Mouse (Mus musculus): ENCODE data around the gene Efl1. TPM values are rescaled to one million over a fixed set of nuclear protein-coding genes. Genes with fewer than 3 reads are reported as not detected.

Gene Efl1
- 18.9 and 20.8 TPM in 2 replicates for polyA plus RNA-seq (2014; fragmentation: Nextera tagmentation; extraction: Ambion mirVana)

GRCm38 (mm10) chr7:82648353-82649080 is at the start of gene Efl1, which contains the start of gene Saxo2:
Gene Efl1 (plus strand): TSS chr7:82648614.
Gene Saxo2 (minus strand): TSS chr7:82648528.
- no peaks in the 10 kb centered on the region for H3K9me3 ChIP-seq (ENCODE audit: control insufficient read depth, low read length)
- DNase-seq (ENCODE audit: low spot score, missing footprints) (peak; percentile 99), ATAC-seq (ENCODE audit: low FRiP score) (peak; percentile 99)
- no peak within 1 kb of the TSS for H3K27ac ChIP-seq (ENCODE audit: low read depth, low read length)
- H3K4me1 ChIP-seq (ENCODE audit: control insufficient read depth, insufficient read depth, low read length): peaks cover 5% of the 10 kb centered on the region; the same call in 1 of the 2 replicates
- H3K9ac ChIP-seq (ENCODE audit: low read length): peak within 1 kb of the TSS; percentile 76
- H3K36me3 ChIP-seq (ENCODE audit: control insufficient read depth, insufficient read depth, low read length): no peaks in the 10 kb centered on the region
- H3K4me3 ChIP-seq (ENCODE audit: low read depth, low read length): peak within 1 kb of the TSS; percentile 81
- H3K4me2 ChIP-seq: peak within 1 kb of the TSS; percentile 62
- H3K27me3 ChIP-seq (ENCODE audit: control insufficient read depth, insufficient read depth, low read length): no peaks in the 10 kb centered on the region
- WGBS: under 1% methylated on average over 46 of the region's 46 CpGs

- 84% methylated on average over 4 of the region's 4 CpGs for WGBS
- no peak overlapping the region for H3K27ac ChIP-seq (ENCODE audit: low read depth, low read length)
- no peaks in the 10 kb centered on the region for H3K4me1 ChIP-seq (ENCODE audit: control insufficient read depth, insufficient read depth, low read length)
- no peaks in the 10 kb centered on the region for H3K36me3 ChIP-seq (ENCODE audit: control insufficient read depth, insufficient read depth, low read length)
- no peak overlapping the region for H3K9ac ChIP-seq (ENCODE audit: low read length)
- DNase-seq (ENCODE audit: low spot score, missing footprints) (no peak), ATAC-seq (ENCODE audit: low FRiP score) (no peak)
- no peaks in the 10 kb centered on the region for H3K27me3 ChIP-seq (ENCODE audit: control insufficient read depth, insufficient read depth, low read length)
- no peak overlapping the region for H3K4me2 ChIP-seq
- no peak overlapping the region for H3K4me3 ChIP-seq (ENCODE audit: low read depth, low read length)
- H3K9me3 ChIP-seq (ENCODE audit: control insufficient read depth, low read length): no peaks in the 10 kb centered on the region
Measured at GRCm38 (mm10) chr7:82602008-82602407, 46.4 kb upstream of the Efl1 start.

- no peak for DNase-seq (ENCODE audit: low spot score, missing footprints)
- WGBS: 86% methylated on average over 6 of the region's 6 CpGs
- Histone ChIP-seq H3K4me3 (ENCODE audit: low read depth, low read length) (no peak overlapping the region), H3K9me3 (ENCODE audit: control insufficient read depth, low read length) (no peaks in the 10 kb centered on the region), H3K36me3 (ENCODE audit: control insufficient read depth, insufficient read depth, low read length) (no peaks in the 10 kb centered on the region), H3K9ac (ENCODE audit: low read length) (no peak overlapping the region), H3K27ac (ENCODE audit: low read depth, low read length) (no peak overlapping the region), H3K27me3 (ENCODE audit: control insufficient read depth, insufficient read depth, low read length) (no peaks in the 10 kb centered on the region), H3K4me1 (ENCODE audit: control insufficient read depth, insufficient read depth, low read length) (no peaks in the 10 kb centered on the region), H3K4me2 (no peak overlapping the region)
- no peak for ATAC-seq (ENCODE audit: low FRiP score)
Measured at GRCm38 (mm10) chr7:82605425-82605824, 43.0 kb upstream of the Efl1 start.

- 65% methylated on average over 3 of the region's 3 CpGs for WGBS
- Histone ChIP-seq H3K9ac (ENCODE audit: low read length) (no peak overlapping the region), H3K4me3 (ENCODE audit: low read depth, low read length) (no peak overlapping the region), H3K4me2 (no peak overlapping the region), H3K4me1 (ENCODE audit: control insufficient read depth, insufficient read depth, low read length) (no peaks in the 10 kb centered on the region), H3K36me3 (ENCODE audit: control insufficient read depth, insufficient read depth, low read length) (no peaks in the 10 kb centered on the region), H3K9me3 (ENCODE audit: control insufficient read depth, low read length) (no peaks in the 10 kb centered on the region), H3K27ac (ENCODE audit: low read depth, low read length) (no peak overlapping the region), H3K27me3 (ENCODE audit: control insufficient read depth, insufficient read depth, low read length) (no peaks in the 10 kb centered on the region)
- no peak for DNase-seq (ENCODE audit: low spot score, missing footprints)
- ATAC-seq (ENCODE audit: low FRiP score): no peak
Measured at GRCm38 (mm10) chr7:82609629-82610028, 38.8 kb upstream of the Efl1 start.

GRCm38 (mm10) chr7:82625342-82625741 is 23.1 kb upstream of the Efl1 start:
- ATAC-seq (ENCODE audit: low FRiP score): no peak
- no peaks in the 10 kb centered on the region for H3K4me1 ChIP-seq (ENCODE audit: control insufficient read depth, insufficient read depth, low read length)
- H3K4me3 ChIP-seq (ENCODE audit: low read depth, low read length): no peak overlapping the region
- no peak overlapping the region for H3K9ac ChIP-seq (ENCODE audit: low read length)
- H3K9me3 ChIP-seq (ENCODE audit: control insufficient read depth, low read length): no peaks in the 10 kb centered on the region
- H3K27ac ChIP-seq (ENCODE audit: low read depth, low read length): no peak overlapping the region
- no peaks in the 10 kb centered on the region for H3K36me3 ChIP-seq (ENCODE audit: control insufficient read depth, insufficient read depth, low read length)
- peak; percentile 91 for DNase-seq (ENCODE audit: low spot score, missing footprints)
- no peaks in the 10 kb centered on the region for H3K27me3 ChIP-seq (ENCODE audit: control insufficient read depth, insufficient read depth, low read length)
- H3K4me2 ChIP-seq: no peak overlapping the region
- 33% methylated on average over 7 of the region's 7 CpGs for WGBS

- Histone ChIP-seq H3K9me3 (ENCODE audit: control insufficient read depth, low read length) (no peaks in the 10 kb centered on the region), H3K4me3 (ENCODE audit: low read depth, low read length) (no peak overlapping the region), H3K36me3 (ENCODE audit: control insufficient read depth, insufficient read depth, low read length) (no peaks in the 10 kb centered on the region), H3K27me3 (ENCODE audit: control insufficient read depth, insufficient read depth, low read length) (no peaks in the 10 kb centered on the region), H3K4me2 (no peak overlapping the region), H3K9ac (ENCODE audit: low read length) (no peak overlapping the region), H3K27ac (ENCODE audit: low read depth, low read length) (no peak overlapping the region), H3K4me1 (ENCODE audit: control insufficient read depth, insufficient read depth, low read length) (peaks cover 5% of the 10 kb centered on the region; the same call in 1 of the 2 replicates)
- ATAC-seq (ENCODE audit: low FRiP score): no peak
- DNase-seq (ENCODE audit: low spot score, missing footprints): no peak
- 88% methylated on average over 3 of the region's 3 CpGs for WGBS
Measured at GRCm38 (mm10) chr7:82647183-82647582, 1.2 kb upstream of the Efl1 start.

GRCm38 (mm10) chr7:82647909-82648308 is 505 bp upstream of the Efl1 start:
- no peaks in the 10 kb centered on the region for H3K36me3 ChIP-seq (ENCODE audit: control insufficient read depth, insufficient read depth, low read length)
- WGBS: 38% methylated on average over 4 of the region's 4 CpGs
- ATAC-seq (ENCODE audit: low FRiP score): no peak; the same call in 1 of the 2 replicates

GRCm38 (mm10) chr7:82649081-82649445 is 649 bp downstream of the Efl1 start:
- H3K9ac ChIP-seq (ENCODE audit: low read length): peak overlapping the region; percentile 76
- H3K27ac ChIP-seq (ENCODE audit: low read depth, low read length): no peak overlapping the region
- WGBS: 20% methylated on average over 6 of the region's 6 CpGs
- H3K27me3 ChIP-seq (ENCODE audit: control insufficient read depth, insufficient read depth, low read length): no peaks in the 10 kb centered on the region
- H3K4me2 ChIP-seq: peak overlapping the region; percentile 62
- ATAC-seq (ENCODE audit: low FRiP score) (peak; percentile 6), DNase-seq (ENCODE audit: low spot score, missing footprints) (no peak)
- no peaks in the 10 kb centered on the region for H3K9me3 ChIP-seq (ENCODE audit: control insufficient read depth, low read length)
- H3K4me3 ChIP-seq (ENCODE audit: low read depth, low read length): peak overlapping the region; percentile 81
- no peaks in the 10 kb centered on the region for H3K36me3 ChIP-seq (ENCODE audit: control insufficient read depth, insufficient read depth, low read length)
- H3K4me1 ChIP-seq (ENCODE audit: control insufficient read depth, insufficient read depth, low read length): peaks cover 5% of the 10 kb centered on the region; the same call in 1 of the 2 replicates

More at GRCm38 (mm10) chr7:82647909-82648308, 505 bp upstream of the Efl1 start:
- Histone ChIP-seq H3K4me1 (ENCODE audit: control insufficient read depth, insufficient read depth, low read length) (peaks cover 5% of the 10 kb centered on the region; the same call in 1 of the 2 replicates), H3K27me3 (ENCODE audit: control insufficient read depth, insufficient read depth, low read length) (no peaks in the 10 kb centered on the region), H3K4me3 (ENCODE audit: low read depth, low read length) (peak overlapping the region; percentile 81), H3K9ac (ENCODE audit: low read length) (peak overlapping the region; percentile 76), H3K4me2 (peak overlapping the region; percentile 62), H3K9me3 (ENCODE audit: control insufficient read depth, low read length) (no peaks in the 10 kb centered on the region), H3K27ac (ENCODE audit: low read depth, low read length) (no peak overlapping the region)
- DNase-seq (ENCODE audit: low spot score, missing footprints): no peak

- Histone ChIP-seq H3K9me3 (ENCODE audit: control insufficient read depth, low read length) (no peaks in the 10 kb centered on the region), H3K36me3 (ENCODE audit: control insufficient read depth, insufficient read depth, low read length) (peaks cover 12% of the 10 kb centered on the region), H3K27ac (ENCODE audit: low read depth, low read length) (no peak overlapping the region), H3K4me3 (ENCODE audit: low read depth, low read length) (no peak overlapping the region), H3K4me1 (ENCODE audit: control insufficient read depth, insufficient read depth, low read length) (no peaks in the 10 kb centered on the region), H3K27me3 (ENCODE audit: control insufficient read depth, insufficient read depth, low read length) (no peaks in the 10 kb centered on the region), H3K4me2 (no peak overlapping the region), H3K9ac (ENCODE audit: low read length) (no peak overlapping the region)
- 88% methylated on average over 3 of the region's 3 CpGs for WGBS
- no peak for ATAC-seq (ENCODE audit: low FRiP score)
- DNase-seq (ENCODE audit: low spot score, missing footprints): no peak
Measured at GRCm38 (mm10) chr7:82664604-82665003, 16.2 kb downstream of the Efl1 start.

All from midbrain, embryonic 11.5 days (tissue).